Mouse (Mus musculus): Measurements from ENCODE around the gene BC051142. TPM values are rescaled to one million over a fixed set of nuclear protein-coding genes. Genes with fewer than 3 reads are reported as not detected.

Gene BC051142
- polyA plus RNA-seq, 2 experiments from 2014 or later, result 1.8 to 1.9 TPM

Other genes starting within 250 kb of the BC051142 start
- 1 to 10 TPM; 3.4 to 6.2 TPM for gene H2-DMb1, start 245.7 kb upstream of the BC051142 start, polyA plus RNA-seq (2017; shearing (Covaris generic))
- gene Tap1, start 211.3 kb upstream of the BC051142 start, polyA plus RNA-seq (2017; shearing (Covaris generic)), result 100 to 1,000 TPM; 163 to 238 TPM
- 100 to 1,000 TPM; 280 to 324 TPM for gene Psmb9, start 211.1 kb upstream of the BC051142 start, polyA plus RNA-seq (2017; shearing (Covaris generic))
- 100 to 1,000 TPM; 781 to 871 TPM for gene Psmb8, start 201.1 kb upstream of the BC051142 start, polyA plus RNA-seq (2017; shearing (Covaris generic))
- gene Tap2, start 195.3 kb upstream of the BC051142 start, polyA plus RNA-seq (2017; shearing (Covaris generic)), result 100 to 1,000 TPM in 1 of 2 experiments, 10 to 100 TPM in 1; 78.9 to 260 TPM
- gene H2-Ob, start 159.9 kb upstream of the BC051142 start, polyA plus RNA-seq (2017; shearing (Covaris generic)), result 100 to 1,000 TPM in 1 of 2 experiments, 10 to 100 TPM in 1; 81.1 to 105 TPM
- gene H2-Ab1, start 141.1 kb upstream of the BC051142 start, polyA plus RNA-seq (2017; shearing (Covaris generic)), result 10 to 100 TPM in 1 of 2 experiments, 1 to 10 TPM in 1; 8.9 to 77.0 TPM
- 100 to 1,000 TPM in 1 of 2 experiments, 10 to 100 TPM in 1; 11.3 to 101 TPM for gene H2-Aa, start 111.0 kb upstream of the BC051142 start, polyA plus RNA-seq (2017; shearing (Covaris generic))
- 10 to 100 TPM; 12.7 to 77.2 TPM for gene H2-Eb1, start 93.0 kb upstream of the BC051142 start, polyA plus RNA-seq (2017; shearing (Covaris generic))
- under 1 TPM in 1 of 2 experiments, not detected in 1; 0.18 TPM for gene H2-Eb2, start 73.2 kb upstream of the BC051142 start, polyA plus RNA-seq (2017; shearing (Covaris generic))
- gene Btnl2, start 44.0 kb upstream of the BC051142 start, polyA plus RNA-seq (2017; shearing (Covaris generic)), result under 1 TPM in 1 of 2 experiments, not detected in 1; 0.23 TPM
- not detected for gene Btnl1, start 21.7 kb upstream of the BC051142 start, polyA plus RNA-seq (2017; shearing (Covaris generic))
- gene Btnl4, start 78.5 kb downstream of the BC051142 start, polyA plus RNA-seq (2017; shearing (Covaris generic)), result not detected
- under 1 TPM in 1 of 2 experiments, not detected in 1; 0.76 TPM for gene Btnl6, start 118.5 kb downstream of the BC051142 start, polyA plus RNA-seq (2017; shearing (Covaris generic))
- 1 to 10 TPM in 1 of 2 experiments, under 1 TPM in 1; 0.09 to 1.1 TPM for gene Notch4, start 165.4 kb downstream of the BC051142 start, polyA plus RNA-seq (2017; shearing (Covaris generic))
- 100 to 1,000 TPM; 227 to 344 TPM for gene Gpsm3, start 191.0 kb downstream of the BC051142 start, polyA plus RNA-seq (2017; shearing (Covaris generic))
- gene Pbx2, start 192.4 kb downstream of the BC051142 start, polyA plus RNA-seq (2017; shearing (Covaris generic)), result 10 to 100 TPM in 1 of 2 experiments, 1 to 10 TPM in 1; 7.7 to 12.6 TPM
- 1 to 10 TPM; 4.0 to 4.5 TPM for gene Ager, start 199.0 kb downstream of the BC051142 start, polyA plus RNA-seq (2017; shearing (Covaris generic))
- 10 to 100 TPM; 68.0 to 75.0 TPM for gene Rnf5, start 204.9 kb downstream of the BC051142 start, polyA plus RNA-seq (2017; shearing (Covaris generic))
- 10 to 100 TPM; 16.9 to 19.2 TPM for gene Agpat1, start 205.4 kb downstream of the BC051142 start, polyA plus RNA-seq (2017; shearing (Covaris generic))
- 1 to 10 TPM; 1.9 to 2.8 TPM for gene Egfl8, start 217.2 kb downstream of the BC051142 start, polyA plus RNA-seq (2017; shearing (Covaris generic))
- gene Ppt2, start 229.7 kb downstream of the BC051142 start, polyA plus RNA-seq (2017; shearing (Covaris generic)), result 10 to 100 TPM; 20.6 to 32.2 TPM
- 1 to 10 TPM; 1.4 to 2.2 TPM for gene Prrt1, start 230.7 kb downstream of the BC051142 start, polyA plus RNA-seq (2017; shearing (Covaris generic))
- 1 to 10 TPM; 3.6 to 5.9 TPM for gene Fkbpl, start 245.9 kb downstream of the BC051142 start, polyA plus RNA-seq (2017; shearing (Covaris generic))
- 10 to 100 TPM; 15.2 to 20.2 TPM for gene Atf6b, start 248.3 kb downstream of the BC051142 start, polyA plus RNA-seq (2017; shearing (Covaris generic))